Mouse (Mus musculus) ES-Bruce4 (cell line): ENCODE data around the gene Ero1l. TPM values are rescaled to one million over a fixed set of nuclear protein-coding genes. Genes with fewer than 3 reads are reported as not detected.
A peak's percentile ranks its signal among the peaks of the same experiment; 100 is the strongest.

Experiments
- H3K27ac ChIP-seq: 2 replicates; pipeline ENCODE4 v1.5.1; 2012; ENCODE audit warnings: low read length, inconsistent platforms; ENCODE audit not compliant: insufficient read depth
- H3K27me3 ChIP-seq: 2 replicates; pipeline ENCODE4 v1.6.1; 2012; ENCODE audit warnings: mild to moderate bottlenecking, low read length, inconsistent platforms; ENCODE audit not compliant: control insufficient read depth, poor library complexity, insufficient read depth, severe bottlenecking
- H3K36me3 ChIP-seq: 2 replicates; pipeline ENCODE4 v1.6.1; 2012; ENCODE audit warnings: inconsistent platforms, mild to moderate bottlenecking, low read length, moderate library complexity; ENCODE audit not compliant: control insufficient read depth, poor library complexity, insufficient read depth, severe bottlenecking
- H3K4me1 ChIP-seq: one replicate; pipeline ENCODE4 v1.8.1; 2011; ENCODE audit warnings: low read length; ENCODE audit not compliant: control insufficient read depth, insufficient read depth
- H3K4me3 ChIP-seq: 2 replicates; pipeline ENCODE4 v1.5.1; 2011; ENCODE audit warnings: low read depth, mild to moderate bottlenecking, low read length
- H3K9ac ChIP-seq: 2 replicates; pipeline ENCODE4 v1.6.1; 2012; ENCODE audit warnings: low read depth, mild to moderate bottlenecking, inconsistent platforms; ENCODE audit not compliant: poor library complexity, severe bottlenecking
- H3K9me3 ChIP-seq: replicated peaks from 2 replicates; pipeline ENCODE4 v1.6.1; 2012; ENCODE audit warnings: mild to moderate bottlenecking, low read length, inconsistent platforms; ENCODE audit not compliant: control insufficient read depth, poor library complexity, insufficient read depth, severe bottlenecking
- CTCF ChIP-seq: IDR thresholded peaks from one replicate; pipeline ENCODE4 v1.8.1; 2011; ENCODE audit warnings: low read depth, low read length
- EP300 ChIP-seq: IDR thresholded peaks from 2 replicates; pipeline ENCODE4 v1.6.1; 2011; ENCODE audit warnings: low read depth, low read length; ENCODE audit not compliant: insufficient read depth
- POLR2A ChIP-seq: IDR thresholded peaks from one replicate; pipeline ENCODE4 v1.8.1; 2011; ENCODE audit warnings: low read length; ENCODE audit not compliant: insufficient read depth
- polyA plus RNA-seq: library from polyadenylated mRNA; stranded (reverse); fragments of >200 nt; gene quantifications from 2 replicates; pipeline ENCODE4 v1.2.4, GENCODE M21; 2011; ENCODE audit warnings: low read depth; ENCODE audit not compliant: missing spikeins, insufficient read depth, insufficient read length

The Ero1l gene
- polyA plus RNA-seq, 1 experiment: 68.5 TPM

- Histone ChIP-seq H3K4me1 (no peaks in the 10 kb centered on the region), H3K4me3 (peak overlapping the region; percentile 72), H3K27me3 (no peaks in the 10 kb centered on the region), H3K9ac (peak overlapping the region; percentile 72), H3K27ac (peak overlapping the region; percentile 44), H3K9me3 (no peaks in the 10 kb centered on the region), H3K36me3 (peaks cover 21% of the 10 kb centered on the region)
- TF ChIP-seq POLR2A (no peak), EP300 (no peak), CTCF (no peak)
These were observed 10.5 kb upstream of the Ero1l start for GRCm38 (mm10) chr14:45329018-45329588.

GRCm38 (mm10) chr14:45328072-45328713 lies 9.6 kb upstream of the Ero1l start:
- Histone ChIP-seq H3K9ac (peak overlapping the region; percentile 72; the same call in 1 of the 2 replicates), H3K4me3 (no peak overlapping the region), H3K9me3 (no peaks in the 10 kb centered on the region), H3K27ac (peak overlapping the region; percentile 44; the same call in 1 of the 2 replicates), H3K4me1 (no peaks in the 10 kb centered on the region), H3K27me3 (no peaks in the 10 kb centered on the region), H3K36me3 (peaks cover 17% of the 10 kb centered on the region)
- TF ChIP-seq EP300 (no peak), POLR2A (no peak), CTCF (no peak)

- Histone ChIP-seq H3K36me3 (no peaks in the 10 kb centered on the region), H3K9ac (no peak overlapping the region), H3K27ac (no peak overlapping the region), H3K9me3 (no peaks in the 10 kb centered on the region), H3K4me1 (no peaks in the 10 kb centered on the region), H3K27me3 (no peaks in the 10 kb centered on the region), H3K4me3 (no peak overlapping the region)
- TF ChIP-seq EP300: no peak
- no peak for TF ChIP-seq POLR2A
- TF ChIP-seq CTCF: no peak
These were observed 6.9 kb upstream of the Ero1l start for GRCm38 (mm10) chr14:45325471-45325870.

GRCm38 (mm10) chr14:45323320-45323719 lies 4.7 kb upstream of the Ero1l start:
- no peak overlapping the region for H3K4me3 ChIP-seq
- H3K9ac ChIP-seq: no peak overlapping the region
- no peaks in the 10 kb centered on the region for H3K36me3 ChIP-seq
- no peaks in the 10 kb centered on the region for H3K9me3 ChIP-seq
- TF ChIP-seq POLR2A (no peak), EP300 (no peak), CTCF (no peak)
- H3K27ac ChIP-seq: no peak overlapping the region
- H3K27me3 ChIP-seq: no peaks in the 10 kb centered on the region
- no peaks in the 10 kb centered on the region for H3K4me1 ChIP-seq

GRCm38 (mm10) chr14:45322450-45322849 lies 3.9 kb upstream of the Ero1l start:
- no peaks in the 10 kb centered on the region for H3K9me3 ChIP-seq
- H3K9ac ChIP-seq: no peak overlapping the region
- no peaks in the 10 kb centered on the region for H3K27me3 ChIP-seq
- H3K4me1 ChIP-seq: no peaks in the 10 kb centered on the region
- H3K27ac ChIP-seq: no peak overlapping the region
- no peaks in the 10 kb centered on the region for H3K36me3 ChIP-seq
- no peak overlapping the region for H3K4me3 ChIP-seq
- TF ChIP-seq POLR2A: no peak
- TF ChIP-seq CTCF: no peak

- H3K4me1 ChIP-seq: no peaks in the 10 kb centered on the region
- H3K4me3 ChIP-seq: no peak overlapping the region
- H3K36me3 ChIP-seq: no peaks in the 10 kb centered on the region
- no peaks in the 10 kb centered on the region for H3K27me3 ChIP-seq
- no peak overlapping the region for H3K9ac ChIP-seq
- no peaks in the 10 kb centered on the region for H3K9me3 ChIP-seq
- no peak overlapping the region for H3K27ac ChIP-seq
- no peak for TF ChIP-seq POLR2A
These were observed 3.1 kb upstream of the Ero1l start for GRCm38 (mm10) chr14:45321622-45322021.
